Mouse (Mus musculus) embryo, embryonic 10 days (tissue): ENCODE data around the gene Lhpp.

Experiments used
- DNase-seq: peaks from one replicate; pipeline ENCODE4 v3.0.0-alpha.2; 2015; ENCODE audit warnings: low spot score

Gene Lhpp

DNA sequence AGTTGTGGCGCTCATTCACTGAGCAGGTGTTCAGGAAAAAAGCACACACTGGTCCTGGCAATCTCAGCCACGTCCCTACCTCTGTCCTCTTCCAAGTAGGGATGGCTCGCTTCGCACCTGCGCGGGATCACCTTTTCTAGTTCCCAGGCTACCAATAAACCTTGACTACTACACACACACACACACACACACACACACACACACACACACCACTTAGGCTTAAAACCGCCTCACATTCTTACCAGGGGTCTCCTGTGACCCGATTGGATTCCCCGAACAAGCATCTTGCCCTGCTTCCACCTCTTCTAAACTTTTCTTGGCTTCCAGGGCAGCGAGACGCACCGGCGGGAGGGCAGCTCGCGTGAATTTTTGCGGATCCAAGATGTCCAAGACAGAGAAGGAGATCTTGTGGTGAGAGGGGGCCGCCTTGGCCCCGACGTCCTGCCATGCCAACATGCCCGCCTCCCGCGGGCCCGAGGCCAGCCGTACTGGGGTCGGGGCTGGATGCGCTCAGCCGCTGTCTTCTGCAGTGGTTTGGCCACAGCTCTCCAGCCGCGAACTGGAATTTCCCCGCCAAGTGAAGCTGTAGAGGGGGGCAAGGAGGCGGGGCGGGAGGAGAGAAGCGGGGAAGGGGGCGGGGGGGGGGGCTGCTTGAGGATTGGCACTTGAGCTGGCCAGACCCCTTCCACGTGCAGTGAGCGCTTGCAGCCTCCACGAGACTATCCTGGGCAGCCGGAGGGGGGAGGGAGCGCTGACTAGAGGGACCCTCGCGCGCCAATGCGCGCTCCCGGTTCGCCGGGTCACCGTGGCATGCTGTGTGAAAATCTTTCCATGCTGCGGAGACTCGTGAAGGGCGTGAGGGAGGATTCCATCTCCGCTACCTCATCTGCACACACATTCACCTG, 11.1 kb upstream of the Lhpp start, which contains the start of gene Nkx1-2:
Gene Nkx1-2 (minus strand): TSS at position 567 of the 905 bp plus-strand sequence.
- peak; percentile 57 for DNase-seq

GRCm38 (mm10) chr7:132600026-132600425, 10.4 kb upstream of the Lhpp start:
- peak; percentile 37 for DNase-seq

GRCm38 (mm10) chr7:132600926-132601325, 9.5 kb upstream of the Lhpp start:
- no peak for DNase-seq

DNA sequence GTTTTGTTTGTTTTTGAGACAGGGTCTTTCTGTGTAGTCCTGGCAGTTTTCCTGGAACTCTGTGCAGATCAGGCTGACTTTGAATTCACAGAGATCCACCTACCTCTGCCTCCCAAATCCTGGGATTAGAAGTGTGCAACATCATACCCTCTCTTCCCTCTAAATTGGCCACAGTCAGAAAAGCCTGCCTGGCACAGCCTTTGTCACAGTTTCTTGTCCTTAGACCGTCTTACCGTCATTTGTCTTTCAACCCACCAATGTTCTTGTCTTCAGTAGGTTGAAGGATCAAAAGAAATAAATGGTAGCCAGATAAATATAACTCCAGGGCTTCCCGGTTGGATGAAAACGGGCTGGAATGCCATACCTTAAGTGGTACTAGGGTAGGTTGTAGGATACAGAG, 5.7 kb upstream of the Lhpp start:
- DNase-seq: no peak

- DNase-seq: no peak
These were observed 4.7 kb upstream of the Lhpp start for GRCm38 (mm10) chr7:132605689-132606088.

GRCm38 (mm10) chr7:132608316-132609020, 2.0 kb upstream of the Lhpp start:
- no peak for DNase-seq

DNA sequence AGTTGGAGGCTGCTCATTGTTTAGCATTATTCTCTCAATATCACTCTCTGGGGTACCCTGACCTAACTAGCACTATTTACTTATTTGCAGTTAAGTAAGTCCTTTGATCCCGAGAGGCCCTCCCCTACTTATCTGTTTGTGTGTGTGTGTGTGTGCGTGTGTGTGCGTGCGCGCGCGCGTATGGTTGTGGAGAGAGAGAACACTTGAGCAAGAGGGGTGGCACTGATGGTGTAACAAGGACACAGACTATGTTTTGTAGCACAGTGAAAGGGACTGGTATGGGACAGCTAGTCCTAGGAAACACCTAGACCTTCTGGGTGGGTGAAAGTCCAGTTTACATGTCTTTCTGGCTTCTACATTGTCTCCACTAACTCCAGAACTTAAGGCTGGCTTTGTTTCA, 1.1 kb downstream of the Lhpp start:
- no peak for DNase-seq

GRCm38 (mm10) chr7:132615346-132615745, 4.9 kb downstream of the Lhpp start:
- peak; percentile 32 for DNase-seq

GRCm38 (mm10) chr7:132616391-132616790, 6.0 kb downstream of the Lhpp start:
- DNase-seq: peak; percentile 47

DNA sequence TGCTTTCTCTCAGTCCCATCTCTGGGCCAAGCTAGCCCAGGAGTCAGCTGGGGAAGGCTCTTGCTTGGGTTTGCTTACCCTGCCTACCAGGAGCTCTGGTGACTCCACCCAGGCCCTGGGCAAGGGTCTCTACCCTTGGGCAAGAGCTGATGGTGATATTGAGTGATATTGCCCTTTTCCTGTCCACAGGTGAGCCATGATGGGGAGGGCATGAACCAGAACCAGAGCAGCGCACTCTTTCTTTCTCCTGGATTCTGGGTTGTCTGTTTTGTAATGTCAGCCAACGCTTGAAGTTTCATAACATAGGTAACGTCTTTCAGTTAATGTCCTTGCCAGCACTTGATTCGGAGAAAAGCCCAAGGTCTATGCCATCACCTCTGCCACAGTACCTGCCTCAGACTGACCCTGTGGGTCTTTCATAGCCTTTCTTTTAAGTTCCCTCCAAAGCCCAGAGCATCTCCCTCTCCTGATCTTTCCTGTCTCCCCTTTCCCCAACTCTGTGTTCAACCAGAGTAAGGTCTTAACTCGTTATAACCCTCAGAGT, 6.7 kb downstream of the Lhpp start:
- no peak for DNase-seq

GRCm38 (mm10) chr7:132619549-132619948, 9.1 kb downstream of the Lhpp start:
- no peak for DNase-seq

GRCm38 (mm10) chr7:132619975-132620918, 9.8 kb downstream of the Lhpp start:
- DNase-seq: no peak

- no peak for DNase-seq
These were observed 13.7 kb downstream of the Lhpp start for GRCm38 (mm10) chr7:132624161-132624560.

GRCm38 (mm10) chr7:132626174-132626573, 15.7 kb downstream of the Lhpp start:
- no peak for DNase-seq

DNA sequence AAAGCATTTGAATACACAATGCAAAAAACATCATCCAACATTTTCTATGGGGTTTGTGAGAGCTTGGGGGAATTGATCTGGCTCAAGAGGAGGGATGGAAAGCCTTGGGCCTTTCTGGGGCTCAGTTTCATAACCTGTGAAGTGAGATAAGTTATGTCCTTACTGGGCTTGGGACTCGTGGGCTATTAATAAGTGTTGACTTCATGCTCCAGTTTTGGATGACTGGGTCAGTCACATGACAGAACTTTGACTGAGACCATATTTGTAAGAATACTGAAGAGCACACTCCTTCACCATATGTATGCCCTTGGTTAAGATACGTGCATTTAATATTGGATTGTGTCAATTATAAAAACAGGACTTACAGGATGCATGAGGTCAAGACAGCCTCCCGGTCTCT, 17.0 kb downstream of the Lhpp start:
- DNase-seq: no peak

DNA sequence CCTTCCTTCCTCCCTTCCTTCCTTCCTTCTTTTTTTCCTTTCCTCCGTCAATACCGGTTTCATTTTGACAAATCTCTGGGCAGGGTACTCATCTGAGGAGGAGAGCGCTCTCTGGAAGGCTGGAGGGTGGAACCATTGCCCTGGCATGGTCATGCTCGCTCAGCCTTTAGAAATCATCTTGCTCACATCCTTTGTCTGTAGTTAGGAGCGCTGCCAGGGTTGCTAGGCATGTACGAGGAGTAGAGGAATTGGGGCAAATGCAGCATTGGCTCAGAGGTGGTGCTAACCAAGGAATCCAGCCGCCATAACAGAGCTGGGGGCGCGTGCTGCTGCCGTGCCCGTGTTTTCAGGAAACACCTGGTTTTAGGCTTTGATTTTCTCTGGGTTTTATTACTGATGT, 20.9 kb downstream of the Lhpp start:
- no peak for DNase-seq

GRCm38 (mm10) chr7:132637292-132637691, 26.9 kb downstream of the Lhpp start:
- peak; percentile 63 for DNase-seq

DNA sequence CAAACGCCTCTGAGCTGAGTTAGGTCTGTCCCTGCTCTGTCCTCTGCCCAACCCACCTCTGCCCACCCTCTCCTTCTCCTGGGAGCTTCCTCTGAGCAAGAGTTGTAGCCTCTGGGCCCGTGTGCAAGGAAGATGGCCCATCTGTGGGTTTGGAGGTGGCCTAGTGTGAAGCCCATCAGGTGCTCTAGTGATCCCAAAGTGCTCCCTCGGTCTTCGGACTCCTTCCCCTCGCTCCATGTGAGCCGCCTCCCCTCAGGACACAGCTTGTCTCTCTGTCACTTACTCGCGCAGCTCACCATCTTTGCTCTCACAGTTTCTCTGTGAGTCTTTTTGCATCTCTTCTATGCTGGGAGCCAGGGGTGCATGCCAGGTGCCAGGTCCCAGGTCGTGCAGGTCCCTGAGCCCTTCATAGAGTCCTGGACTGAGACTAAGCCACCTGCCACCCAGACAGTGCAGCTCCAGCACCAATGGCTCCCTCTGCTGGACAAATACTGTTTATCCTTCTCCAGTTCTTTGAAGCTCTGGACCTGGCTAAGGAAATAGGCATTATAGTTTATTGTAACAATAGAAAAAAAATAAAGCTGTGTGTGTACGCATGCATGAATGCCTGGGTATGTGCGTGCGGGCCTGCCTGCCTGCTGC, 28.1 kb downstream of the Lhpp start:
- peak; percentile 83 for DNase-seq

DNA sequence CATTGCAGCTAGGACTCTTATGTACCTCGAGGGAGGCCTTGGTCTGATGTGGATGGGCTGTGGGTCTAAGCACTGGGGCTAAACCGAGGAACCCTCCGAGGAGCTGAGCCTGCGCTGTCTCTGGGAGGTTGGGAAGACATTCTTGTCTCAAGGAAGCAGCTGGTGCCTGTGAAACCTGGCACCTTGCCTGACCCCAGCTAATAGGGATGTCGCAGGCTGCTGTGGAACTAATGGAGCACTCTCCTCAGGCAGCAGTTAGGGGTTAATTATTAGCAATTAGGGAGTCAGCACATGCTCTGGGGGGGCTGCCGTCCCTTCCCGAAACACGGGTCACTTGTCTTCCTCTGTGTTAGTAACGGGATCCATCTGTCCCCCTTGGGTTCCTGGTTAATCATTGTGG, 30.5 kb downstream of the Lhpp start:
- DNase-seq: peak; percentile 42

DNA sequence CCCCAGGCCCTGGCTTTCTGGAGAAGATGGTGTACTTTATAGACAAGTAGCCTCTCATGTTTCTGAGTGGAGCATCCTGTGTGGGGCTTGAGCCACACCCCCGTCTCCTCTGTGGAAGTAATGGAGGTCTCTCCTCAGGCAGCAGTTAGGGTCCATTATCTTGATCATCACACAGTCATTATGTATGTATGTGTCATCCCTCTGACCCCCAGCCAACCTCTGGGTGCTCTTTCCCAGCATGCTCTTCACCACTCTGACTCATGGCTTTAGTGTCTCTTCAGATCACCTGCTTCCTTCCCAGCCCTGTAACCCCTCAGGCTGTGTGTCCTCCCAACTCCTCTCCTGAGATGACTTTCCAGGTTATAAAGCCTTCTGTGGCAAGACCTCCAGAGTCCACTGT, 31.2 kb downstream of the Lhpp start:
- no peak for DNase-seq

GRCm38 (mm10) chr7:132644605-132645279, 34.3 kb downstream of the Lhpp start:
- no peak for DNase-seq
